Mouse (Mus musculus) hindbrain, embryonic 14.5 days (tissue): ENCODE results near the gene Shisa6. TPM values are rescaled to one million over a fixed set of nuclear protein-coding genes. Genes with fewer than 3 reads are reported as not detected.
A peak's percentile ranks its signal among the peaks of the same experiment; 100 is the strongest.

Source experiments
- ATAC-seq: fragments of 200-750 bp; cut with Nextera tagmentation; 2 replicates; pipeline ENCODE4 v1.8.0; 2017; ENCODE audit warnings: moderate number of reproducible peaks, mild to moderate bottlenecking, moderate TSS enrichment, moderate library complexity; ENCODE audit not compliant: low FRiP score
- DNase-seq: peaks from one replicate; pipeline ENCODE4 v3.0.0-alpha.2; 2015; ENCODE audit warnings: low spot score
- H3K27ac ChIP-seq: fragments of 300-500 bp; sonication (generic); 2 replicates; pipeline ENCODE4 v1.5.1; 2014; ENCODE audit warnings: mild to moderate bottlenecking, moderate library complexity
- H3K27me3 ChIP-seq: fragments of 300-500 bp; sonication (generic); 2 replicates; pipeline ENCODE4 v1.6.1; 2014; ENCODE audit warnings: mild to moderate bottlenecking, low read length, mixed read lengths; ENCODE audit not compliant: control insufficient read depth, insufficient read depth
- H3K36me3 ChIP-seq: fragments of 300-500 bp; sonication (generic); replicated peaks from 2 replicates; pipeline ENCODE4 v1.6.1; 2014; ENCODE audit not compliant: control insufficient read depth, insufficient read depth
- H3K4me1 ChIP-seq: fragments of 300-500 bp; sonication (generic); replicated peaks from 2 replicates; pipeline ENCODE4 v1.6.1; 2014; ENCODE audit warnings: antibody characterized with exemption, low read length, mixed read lengths; ENCODE audit not compliant: control insufficient read depth, insufficient read depth
- H3K4me2 ChIP-seq: fragments of 300-500 bp; sonication (generic); replicated peaks from 2 replicates; pipeline ENCODE4 v1.6.1; 2014; ENCODE audit warnings: mild to moderate bottlenecking, moderate library complexity
- H3K4me3 ChIP-seq: fragments of 300-500 bp; sonication (generic); replicated peaks from 2 replicates; pipeline ENCODE4 v1.5.1; 2014; ENCODE audit warnings: mild to moderate bottlenecking, low read length
- H3K9ac ChIP-seq: fragments of 300-500 bp; sonication (generic); 2 replicates; pipeline ENCODE4 v1.6.1; 2014
- H3K9me3 ChIP-seq: fragments of 300-500 bp; sonication (generic); 2 replicates; pipeline ENCODE4 v1.6.1; 2016; ENCODE audit warnings: low read length; ENCODE audit not compliant: control insufficient read depth
- WGBS: fragments of 180-500 bp; shearing (Covaris S2); extraction: QIAGEN DNeasy Blood & Tissue Kit; methylation state at CpG from one replicate; pipeline ENCODE4 v1.1.7; 2014; 5-methylcytosine and 5-hydroxymethylcytosine counted together
- polyA plus RNA-seq: library from polyadenylated mRNA; unstranded; fragments of >200 nt; fragmentation: Nextera tagmentation; extraction: Ambion mirVana; gene quantifications from 2 replicates; pipeline ENCODE4 v1.2.1, GENCODE M21; 2014

Gene Shisa6
- polyA plus RNA-seq: 8.0 and 8.5 TPM in 2 replicates

- Histone ChIP-seq H3K27me3 (peaks cover 28% of the 10 kb centered on the region), H3K9me3 (no peaks in the 10 kb centered on the region), H3K4me1 (no peaks in the 10 kb centered on the region), H3K36me3 (no peaks in the 10 kb centered on the region), H3K4me2 (peak within 1 kb of the TSS; percentile 89), H3K4me3 (peak within 1 kb of the TSS; percentile 71), H3K9ac (peak within 1 kb of the TSS; percentile 69), H3K27ac (peak within 1 kb of the TSS; percentile 69)
- WGBS: under 1% methylated on average over 81 of the region's 89 CpGs
- ATAC-seq: peak; percentile 57
- DNase-seq: peak; percentile 49
Measured at GRCm38 (mm10) chr11:66525371-66526045, at the start of gene Shisa6. TSS of gene Shisa6 (minus strand) at chr11:66525964.

DNA sequence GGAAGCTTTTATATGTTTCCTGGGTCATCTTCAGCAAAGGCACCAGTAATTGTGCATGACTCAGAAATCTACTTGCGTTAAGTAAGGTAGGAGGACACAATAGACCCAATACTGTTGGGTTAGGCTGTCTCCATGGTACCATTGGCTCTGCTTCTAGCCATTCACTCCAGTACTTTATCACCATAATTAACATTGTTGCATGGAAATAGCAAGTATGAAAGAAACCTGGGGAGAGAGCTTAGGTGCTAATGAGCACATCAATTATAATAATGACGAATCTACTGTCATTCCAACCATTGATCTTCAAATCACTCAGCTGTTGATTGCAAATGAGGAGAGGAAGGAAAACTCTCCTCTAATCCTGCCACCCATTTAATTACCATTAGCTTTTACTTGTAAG is 48.1 kb upstream of the Shisa6 start:
- no peaks in the 10 kb centered on the region for H3K9me3 ChIP-seq
- no peaks in the 10 kb centered on the region for H3K27me3 ChIP-seq
- H3K4me2 ChIP-seq: no peak overlapping the region
- WGBS: 14% methylated on average over 2 of the region's 2 CpGs
- H3K4me3 ChIP-seq: no peak overlapping the region
- H3K27ac ChIP-seq: no peak overlapping the region
- H3K4me1 ChIP-seq: no peaks in the 10 kb centered on the region; the same call in 1 of the 2 replicates
- no peak for ATAC-seq
- no peaks in the 10 kb centered on the region for H3K36me3 ChIP-seq
- H3K9ac ChIP-seq: no peak overlapping the region
- DNase-seq: no peak

GRCm38 (mm10) chr11:66569045-66569444 is 43.3 kb upstream of the Shisa6 start:
- Histone ChIP-seq H3K4me3 (no peak overlapping the region), H3K4me1 (peaks cover 6% of the 10 kb centered on the region; the same call in 1 of the 2 replicates), H3K9me3 (no peaks in the 10 kb centered on the region), H3K4me2 (no peak overlapping the region), H3K9ac (no peak overlapping the region), H3K27ac (no peak overlapping the region), H3K36me3 (no peaks in the 10 kb centered on the region), H3K27me3 (0 out of 2 replicates have a peak, but pooled peaks cover 16% of the 10 kb centered on the region)
- ATAC-seq (no peak; the same call in 1 of the 2 replicates), DNase-seq (no peak)
- WGBS: 49% methylated on average over 4 of the region's 4 CpGs

DNA sequence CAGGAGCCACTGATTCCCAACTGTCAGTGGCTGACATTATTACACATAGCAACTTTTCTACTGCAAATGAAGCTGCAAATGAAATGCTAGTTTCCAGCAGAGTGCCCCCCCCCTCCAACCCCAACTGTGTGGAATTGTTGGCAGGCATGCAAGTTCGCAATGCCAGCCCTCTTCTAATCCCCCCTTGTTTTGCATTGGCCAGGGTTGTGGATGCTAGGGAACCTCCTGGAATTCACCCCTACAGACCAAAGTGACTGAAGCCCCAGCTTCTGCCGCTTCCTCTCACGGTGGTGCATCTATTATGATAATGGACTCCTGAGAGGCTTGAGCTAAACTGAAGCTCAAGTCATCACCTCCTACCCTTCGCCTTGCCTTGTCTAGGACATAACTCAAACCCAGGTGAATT is 42.6 kb upstream of the Shisa6 start:
- H3K9me3 ChIP-seq: no peaks in the 10 kb centered on the region
- H3K9ac ChIP-seq: no peak overlapping the region
- H3K4me3 ChIP-seq: no peak overlapping the region
- WGBS: 7% methylated on average over 4 of the region's 4 CpGs
- peak; percentile 50 for DNase-seq
- ATAC-seq: peak; percentile 78; the same call in 1 of the 2 replicates
- H3K4me1 ChIP-seq: peaks cover 6% of the 10 kb centered on the region; the same call in 1 of the 2 replicates
- no peak overlapping the region for H3K4me2 ChIP-seq
- 0 out of 2 replicates have a peak, but pooled peaks cover 16% of the 10 kb centered on the region for H3K27me3 ChIP-seq
- no peak overlapping the region for H3K27ac ChIP-seq
- H3K36me3 ChIP-seq: no peaks in the 10 kb centered on the region

GRCm38 (mm10) chr11:66567382-66567781 is 41.6 kb upstream of the Shisa6 start:
- ATAC-seq (no peak), DNase-seq (no peak)
- Histone ChIP-seq H3K4me3 (no peak overlapping the region), H3K4me2 (peak overlapping the region; percentile 14; the same call in 1 of the 2 replicates), H3K36me3 (no peaks in the 10 kb centered on the region), H3K4me1 (peaks cover 6% of the 10 kb centered on the region; the same call in 1 of the 2 replicates), H3K9me3 (no peaks in the 10 kb centered on the region), H3K27ac (no peak overlapping the region), H3K9ac (no peak overlapping the region), H3K27me3 (0 out of 2 replicates have a peak, but pooled peaks cover 16% of the 10 kb centered on the region)
- WGBS: 12% methylated on average over 10 of the region's 10 CpGs

GRCm38 (mm10) chr11:66562274-66562673 is 36.5 kb upstream of the Shisa6 start:
- DNase-seq: no peak
- ATAC-seq: no peak
- Histone ChIP-seq H3K36me3 (no peaks in the 10 kb centered on the region), H3K4me2 (no peak overlapping the region), H3K9me3 (no peaks in the 10 kb centered on the region), H3K9ac (no peak overlapping the region), H3K27ac (no peak overlapping the region), H3K27me3 (peaks cover 17% of the 10 kb centered on the region; the same call in 1 of the 2 replicates), H3K4me3 (no peak overlapping the region), H3K4me1 (no peaks in the 10 kb centered on the region)
- 66% methylated on average over 7 of the region's 7 CpGs for WGBS

DNA sequence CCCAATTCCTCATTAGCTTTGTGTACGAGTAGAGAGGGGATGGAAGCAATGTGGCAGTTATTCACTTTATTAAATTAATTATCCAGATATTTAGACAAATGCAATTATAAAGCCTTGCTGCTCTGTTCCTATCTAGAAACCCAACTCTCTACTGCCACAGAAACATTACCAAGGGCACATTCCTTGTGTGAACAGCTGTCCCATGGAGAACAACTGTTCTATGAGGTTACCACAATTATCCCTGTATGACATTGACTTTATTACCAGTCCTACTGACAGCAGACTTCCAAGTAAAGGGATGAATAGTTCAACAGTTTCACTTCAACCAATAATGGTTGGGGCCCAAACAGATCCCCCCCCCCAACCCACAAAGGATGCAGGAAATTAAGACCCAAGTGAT is 12.1 kb upstream of the Shisa6 start:
- no peak overlapping the region for H3K4me2 ChIP-seq
- no peaks in the 10 kb centered on the region for H3K4me1 ChIP-seq
- ATAC-seq (no peak), DNase-seq (no peak)
- H3K27me3 ChIP-seq: no peaks in the 10 kb centered on the region
- H3K9me3 ChIP-seq: no peaks in the 10 kb centered on the region
- H3K36me3 ChIP-seq: no peaks in the 10 kb centered on the region
- H3K27ac ChIP-seq: no peak overlapping the region
- H3K4me3 ChIP-seq: no peak overlapping the region
- 86% methylated on average over 1 of the region's 1 CpGs for WGBS
- H3K9ac ChIP-seq: no peak overlapping the region

DNA sequence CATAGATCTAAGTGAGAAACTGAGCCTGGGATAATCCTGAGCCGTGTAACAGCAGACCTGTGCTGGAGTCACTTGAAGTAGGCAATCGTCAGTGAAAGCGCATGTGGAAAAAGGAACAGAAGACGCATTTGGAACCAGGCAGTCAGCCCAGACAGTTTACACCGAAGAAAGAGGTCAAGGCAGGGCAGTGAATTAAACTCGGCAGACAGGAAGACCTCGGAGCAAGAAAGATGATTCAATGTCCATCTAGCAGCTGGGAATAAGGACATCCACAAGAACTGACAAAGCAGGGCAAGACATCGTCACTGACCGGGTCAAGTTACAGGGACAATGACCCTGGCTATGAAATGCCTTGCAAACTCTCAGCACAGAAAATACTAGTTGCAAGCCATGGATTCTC is 10.1 kb upstream of the Shisa6 start:
- no peaks in the 10 kb centered on the region for H3K4me1 ChIP-seq
- no peaks in the 10 kb centered on the region for H3K36me3 ChIP-seq
- H3K9me3 ChIP-seq: no peaks in the 10 kb centered on the region
- no peak overlapping the region for H3K9ac ChIP-seq
- no peak overlapping the region for H3K27ac ChIP-seq
- DNase-seq (no peak), ATAC-seq (no peak)
- WGBS: 86% methylated on average over 9 of the region's 9 CpGs
- H3K4me3 ChIP-seq: no peak overlapping the region
- H3K4me2 ChIP-seq: no peak overlapping the region
- H3K27me3 ChIP-seq: no peaks in the 10 kb centered on the region

DNA sequence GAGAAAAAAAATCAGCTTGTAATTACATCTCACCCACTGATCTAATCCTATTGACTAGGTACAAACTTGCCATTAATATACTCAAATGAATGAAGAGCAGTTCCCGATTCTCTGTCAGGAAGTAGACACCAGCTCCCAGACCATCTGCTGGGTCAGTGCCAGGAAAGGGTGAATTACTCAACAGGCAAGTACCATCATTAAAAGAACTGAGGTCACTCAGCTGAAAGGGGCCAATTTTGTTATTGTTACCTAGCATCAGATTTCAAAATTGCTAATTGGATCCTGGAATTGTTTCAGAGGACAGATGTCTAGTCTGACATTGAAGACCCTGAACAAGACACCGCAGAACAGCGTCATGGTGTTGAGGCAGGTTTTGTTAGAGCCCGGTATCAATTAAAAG is 9.4 kb upstream of the Shisa6 start:
- Histone ChIP-seq H3K27ac (no peak overlapping the region), H3K4me1 (no peaks in the 10 kb centered on the region), H3K9ac (no peak overlapping the region), H3K36me3 (no peaks in the 10 kb centered on the region), H3K4me3 (no peak overlapping the region), H3K27me3 (no peaks in the 10 kb centered on the region; the same call in 1 of the 2 replicates), H3K4me2 (no peak overlapping the region), H3K9me3 (no peaks in the 10 kb centered on the region)
- ATAC-seq (no peak), DNase-seq (no peak)
- 77% methylated on average over 4 of the region's 4 CpGs for WGBS
